Mouse (Mus musculus) ES-E14 (cell line): ENCODE results near the gene Sod3. TPM values are rescaled to one million over a fixed set of nuclear protein-coding genes. Genes with fewer than 3 reads are reported as not detected.

Experiments used
- DNase-seq: peaks from one replicate; pipeline ENCODE4 v3.0.0-alpha.2; 2013; ENCODE audit warnings: low read depth, low spot score
- H3K27ac ChIP-seq: 2 replicates; pipeline ENCODE4 v1.5.1; 2012; ENCODE audit warnings: low read depth, mild to moderate bottlenecking, low read length, moderate library complexity, mixed read lengths; ENCODE audit not compliant: poor library complexity, insufficient read depth, severe bottlenecking
- H3K36me3 ChIP-seq: 2 replicates; pipeline ENCODE4 v1.6.1; 2012; ENCODE audit warnings: mild to moderate bottlenecking, low read length, moderate library complexity, mixed read lengths; ENCODE audit not compliant: control insufficient read depth, poor library complexity, insufficient read depth, severe bottlenecking
- H3K4me1 ChIP-seq, 2 experiments: fragments of 150-350 bp in 1 of 2; sonication (generic) in 1 of 2; 2 replicates each; pipeline ENCODE4 v1.6.1; 2012; ENCODE audit warnings: low read length in 2 of 2, mild to moderate bottlenecking in 1 of 2, mixed read lengths in 1 of 2; ENCODE audit not compliant: control insufficient read depth in 2 of 2, insufficient read depth in 2 of 2, poor library complexity in 1 of 2
- H3K4me3 ChIP-seq, 2 experiments: fragments of 150-350 bp in 1 of 2; sonication (generic) in 1 of 2; 2 replicates each; pipeline ENCODE4 v1.5.1; 2012; ENCODE audit warnings: low read length in 2 of 2, low read depth in 1 of 2, mild to moderate bottlenecking in 1 of 2, mixed read lengths in 1 of 2; ENCODE audit not compliant: insufficient read depth in 1 of 2, poor library complexity in 1 of 2, severe bottlenecking in 1 of 2
- H3K9ac ChIP-seq: 2 replicates; pipeline ENCODE4 v1.6.1; 2012; ENCODE audit warnings: low read depth, mild to moderate bottlenecking, low read length, mixed read lengths; ENCODE audit not compliant: poor library complexity, insufficient read depth, severe bottlenecking
- H3K9me3 ChIP-seq: fragments of 150-350 bp; sonication (generic); 2 replicates; pipeline ENCODE4 v1.6.1; 2012; ENCODE audit warnings: low read depth, mild to moderate bottlenecking, low read length; ENCODE audit not compliant: control insufficient read depth, insufficient read depth
- CHD2 ChIP-seq: IDR thresholded peaks from 2 replicates; pipeline ENCODE4 v1.6.1; 2014; ENCODE audit warnings: mild to moderate bottlenecking, low read depth, low read length, inconsistent platforms
- HCFC1 ChIP-seq: IDR thresholded peaks from 2 replicates; pipeline ENCODE4 v1.6.1; 2012; ENCODE audit warnings: low read length, inconsistent platforms, borderline replicate concordance; ENCODE audit not compliant: insufficient read depth
- MAFK ChIP-seq: IDR thresholded peaks from 2 replicates; pipeline ENCODE4 v1.6.1; 2014; ENCODE audit warnings: mild to moderate bottlenecking, low read depth, low read length, inconsistent platforms; ENCODE audit not compliant: insufficient read depth
- ZC3H11A ChIP-seq: IDR thresholded peaks from 2 replicates; pipeline ENCODE4 v1.6.1; 2012; ENCODE audit warnings: low read depth, mild to moderate bottlenecking, inconsistent platforms, low read length, borderline replicate concordance
- ZNF384 ChIP-seq: IDR thresholded peaks from 2 replicates; pipeline ENCODE4 v1.6.1; 2012; ENCODE audit warnings: low read depth, low read length, inconsistent platforms
- in situ Hi-C, 2 experiments: fragments of 600-800 bp; cut with MboI; formaldehyde crosslinking; loops; one replicate each; pipeline ENCODE4 v1.15.1; 2025; ENCODE audit warnings: low sequenced_read_pairs in 2 of 2, inconsistent platforms in 1 of 2; ENCODE audit not compliant: unreplicated experiment in 2 of 2
- total RNA-seq: library from RNA; depleted of rRNA; stranded (reverse); fragments of 300-350 nt; gene quantifications from 2 replicates; pipeline ENCODE4 v1.2.3, GENCODE M21; 2012

Gene Sod3
- total RNA-seq, 1 experiment, result not detected

DNA sequence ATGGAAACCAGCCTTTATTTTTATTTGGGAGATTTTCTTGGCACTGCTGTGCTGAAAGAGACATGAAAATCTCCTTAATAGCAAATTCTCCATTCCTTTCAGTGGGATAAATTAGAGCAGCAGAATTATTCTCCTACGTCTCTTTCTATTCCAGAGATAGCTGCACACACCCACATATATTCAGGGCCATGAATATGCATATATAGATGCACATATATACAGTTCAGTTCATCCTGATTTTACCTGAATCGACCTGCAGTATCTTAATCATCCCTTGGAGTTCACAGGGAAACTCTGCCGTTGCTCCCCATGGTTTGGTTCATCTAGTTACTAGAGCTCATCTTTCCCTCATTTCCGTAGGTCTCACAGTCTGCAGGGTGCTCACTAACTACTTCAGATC, 30.2 kb downstream of the Sod3 start:
- H3K4me1 ChIP-seq, result no peaks in the 10 kb centered on the region
- in situ Hi-C loops, result no loop called here
- no peak for TF ChIP-seq MAFK
- TF ChIP-seq HCFC1, result no peak
- TF ChIP-seq CHD2, result no peak
- no peak for TF ChIP-seq ZC3H11A
- H3K27ac ChIP-seq, result no peak overlapping the region
- no peak overlapping the region for H3K9ac ChIP-seq
- no peak for DNase-seq
- H3K4me3 ChIP-seq, result no peak overlapping the region
- H3K36me3 ChIP-seq, result no peaks in the 10 kb centered on the region
- H3K9me3 ChIP-seq, result no peaks in the 10 kb centered on the region

DNA sequence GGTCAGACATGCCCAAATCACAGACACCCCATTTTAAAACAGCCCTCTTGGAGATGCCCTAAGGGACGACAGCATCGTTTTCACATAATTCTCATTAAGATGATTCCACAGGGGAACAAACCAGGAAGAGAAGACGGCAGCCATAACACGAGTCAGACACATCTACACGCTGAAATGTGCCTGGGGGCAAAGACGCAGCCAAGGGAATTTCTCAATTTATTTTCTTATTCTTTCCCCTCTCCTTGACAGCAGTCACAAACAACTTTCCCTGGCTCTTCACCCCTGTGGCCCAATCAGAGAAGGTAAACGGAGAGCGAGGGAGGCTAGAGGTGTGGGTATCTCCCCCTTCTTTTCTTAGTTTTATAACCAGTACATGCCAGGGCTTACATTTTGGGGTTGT, 40.8 kb downstream of the Sod3 start:
- Histone ChIP-seq H3K36me3 (no peaks in the 10 kb centered on the region), H3K4me3 (no peak overlapping the region), H3K27ac (no peak overlapping the region), H3K9me3 (no peaks in the 10 kb centered on the region), H3K4me1 (no peaks in the 10 kb centered on the region), H3K9ac (no peak overlapping the region)
- in situ Hi-C loops, result no loop called here
- TF ChIP-seq ZNF384 (no peak), MAFK (no peak), HCFC1 (no peak), CHD2 (no peak), ZC3H11A (no peak)
- DNase-seq, result no peak

DNA sequence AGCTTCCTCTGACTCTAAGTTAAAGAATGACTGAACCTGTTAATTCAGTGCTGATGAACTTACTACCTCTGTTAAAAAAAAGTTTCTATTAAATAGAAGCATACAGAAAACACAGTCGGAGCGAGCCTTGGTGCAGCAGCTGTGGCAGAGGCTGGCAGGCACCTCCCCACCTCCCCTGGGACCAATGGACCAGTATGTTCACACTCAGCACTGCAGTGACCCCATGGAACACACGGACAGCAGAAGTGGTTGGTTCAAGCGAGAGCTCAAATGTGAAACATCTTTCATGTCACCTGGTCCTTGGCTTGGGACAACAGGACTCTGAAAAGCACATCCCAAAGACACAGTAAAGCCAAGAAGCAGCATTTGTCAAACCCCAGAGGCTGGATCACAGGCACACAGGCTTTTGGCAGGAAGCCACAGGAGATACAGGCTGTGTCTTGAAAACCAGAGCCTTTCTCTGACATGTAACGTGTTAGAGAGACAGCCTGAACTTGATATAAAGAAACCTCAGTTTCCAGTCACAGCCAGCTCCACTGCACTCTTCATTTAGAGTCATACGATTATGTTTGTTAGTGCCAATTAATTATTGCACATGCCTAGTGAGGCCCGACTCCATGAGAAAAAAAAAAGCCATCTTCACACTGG, 45.2 kb downstream of the Sod3 start:
- Histone ChIP-seq H3K9me3 (no peaks in the 10 kb centered on the region), H3K9ac (no peak overlapping the region), H3K27ac (no peak overlapping the region), H3K36me3 (no peaks in the 10 kb centered on the region), H3K4me1 (no peaks in the 10 kb centered on the region), H3K4me3 (no peak overlapping the region)
- in situ Hi-C loops, result no loop called here
- no peak for DNase-seq
- TF ChIP-seq MAFK (no peak), ZNF384 (no peak), ZC3H11A (no peak), HCFC1 (no peak), CHD2 (no peak)

DNA sequence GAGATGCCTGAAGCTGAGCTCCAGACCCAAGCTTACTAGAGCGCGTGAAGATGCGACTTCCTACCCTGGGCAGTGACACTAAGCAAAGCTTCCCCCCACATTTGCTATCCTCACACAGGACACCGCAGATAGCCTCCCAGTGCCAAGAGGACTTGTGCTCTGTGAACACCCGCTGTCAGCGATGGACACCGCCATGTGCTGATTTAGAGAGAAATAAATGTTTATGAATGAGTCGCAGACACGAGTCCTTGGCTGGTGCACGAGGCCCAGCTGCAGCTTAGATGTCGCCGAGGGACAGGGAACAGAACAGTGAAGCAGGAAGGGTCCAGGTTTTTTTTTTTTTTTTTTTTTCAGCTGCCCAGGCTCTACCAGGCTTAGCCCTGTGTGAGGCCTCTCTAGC, 46.6 kb downstream of the Sod3 start:
- Histone ChIP-seq H3K4me1 (no peaks in the 10 kb centered on the region), H3K4me3 (no peak overlapping the region), H3K27ac (no peak overlapping the region), H3K9ac (no peak overlapping the region), H3K36me3 (no peaks in the 10 kb centered on the region), H3K9me3 (no peaks in the 10 kb centered on the region)
- in situ Hi-C loops, result no loop called here
- DNase-seq, result no peak
- no peak for TF ChIP-seq CHD2
- no peak for TF ChIP-seq ZNF384
- no peak for TF ChIP-seq ZC3H11A
- no peak for TF ChIP-seq HCFC1
- no peak for TF ChIP-seq MAFK

DNA sequence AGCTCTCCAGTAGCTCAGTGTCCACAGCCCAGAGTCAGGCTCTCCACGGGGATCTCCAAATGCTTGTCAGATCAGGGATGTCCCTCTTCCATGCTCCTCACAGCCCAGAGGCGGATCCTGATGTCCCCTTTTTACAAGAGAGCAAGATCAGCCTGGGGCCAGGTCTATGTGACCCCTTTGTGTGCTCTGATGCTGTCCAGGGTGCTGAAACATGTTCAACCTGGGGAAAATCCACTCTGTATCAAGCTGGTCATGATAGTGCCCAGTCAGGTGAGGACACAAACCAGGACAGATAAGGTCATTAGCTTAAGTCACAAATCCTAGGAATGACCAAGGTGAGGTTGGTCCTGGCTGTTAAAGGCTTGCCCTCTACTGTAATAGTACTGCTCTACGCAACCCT, 48.0 kb downstream of the Sod3 start:
- H3K27ac ChIP-seq, result no peak overlapping the region
- H3K4me3 ChIP-seq, result no peak overlapping the region
- in situ Hi-C loops, result no loop called here
- no peaks in the 10 kb centered on the region for H3K9me3 ChIP-seq
- H3K36me3 ChIP-seq, result no peaks in the 10 kb centered on the region
- TF ChIP-seq CHD2 (no peak), ZNF384 (no peak), HCFC1 (no peak), MAFK (no peak), ZC3H11A (no peak)
- H3K9ac ChIP-seq, result no peak overlapping the region
- DNase-seq, result peak; percentile 40
- H3K4me1 ChIP-seq, result no peaks in the 10 kb centered on the region
